Comparison of ENCODE assay signal across 17 mouse cellular contexts in the genomic region with DNA sequence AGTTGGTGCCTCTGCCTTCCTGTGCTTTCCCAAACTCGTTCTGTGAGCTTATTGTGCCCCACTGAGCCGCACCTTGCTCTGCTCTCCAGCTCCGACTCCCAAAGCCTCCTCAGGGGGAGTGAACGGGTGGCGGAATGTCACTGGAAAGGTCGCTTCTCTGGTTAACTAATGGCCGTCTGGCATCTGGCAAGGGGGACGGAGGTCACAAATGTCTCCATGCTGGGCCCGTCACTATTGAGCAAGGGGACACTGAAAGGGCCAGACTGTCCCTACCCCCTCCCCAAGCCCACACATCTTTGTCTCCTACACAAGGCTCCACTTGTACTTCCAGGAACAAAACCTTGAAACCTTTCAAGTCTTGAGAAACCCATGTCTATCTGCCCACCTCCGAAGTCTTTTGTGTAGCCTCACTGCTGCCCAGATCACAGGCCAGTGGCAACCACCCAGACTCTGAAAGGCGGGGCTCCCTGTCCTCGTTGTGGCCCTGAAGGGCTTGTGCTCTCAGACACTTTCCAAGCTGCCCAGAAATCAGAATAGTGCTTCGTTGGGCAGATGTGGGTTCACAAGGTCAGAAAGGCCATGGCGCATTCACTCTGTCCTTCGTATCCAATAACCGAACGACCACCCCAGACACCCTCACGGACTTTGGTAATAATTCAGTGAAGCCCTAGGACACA.
A peak's percentile ranks its signal among the peaks of the same experiment; 100 is the strongest.
DNase-seq lines count a peak whose midpoint lies in the region; ATAC-seq lines count a peak whose summit lies in the region.
"Had no signal": no experiment of that assay in that cellular context is flagged by ENCODE, and none has a peak within 500 bp of the region (broad histone marks: within the 10 kb centered on the region; RNA-seq: fewer than 3 reads in every experiment).

No protein-coding gene starts in this region.

- intact Hi-C loops in left cerebral cortex, postnatal 36 days (cut with DNase I): no loop called here

- H3K36me3 ChIP-seq in forebrain, embryonic 10.5 days (replicated peaks): no peaks in the 10 kb centered on the region
- H3K36me3 ChIP-seq in forebrain, embryonic 13.5 days (ENCODE audit: poor library complexity, severe bottlenecking): no peaks in the 10 kb centered on the region
- no peaks in the 10 kb centered on the region for H3K36me3 ChIP-seq in midbrain, embryonic 11.5 days (ENCODE audit: control insufficient read depth, insufficient read depth, low read length)
- no peaks in the 10 kb centered on the region for H3K36me3 ChIP-seq in midbrain, embryonic 15.5 days (replicated peaks)
- no peaks in the 10 kb centered on the region for H3K36me3 ChIP-seq in hindbrain, embryonic 12.5 days
- H3K36me3 ChIP-seq in neural tube, embryonic 15.5 days: no peaks in the 10 kb centered on the region
- H3K36me3 ChIP-seq: limb, embryonic 13.5 days had no signal

- WGBS in forebrain, embryonic 10.5 days: 20% methylated on average over 18 of the region's 18 CpGs
- 30% methylated on average over 18 of the region's 18 CpGs for WGBS in forebrain, embryonic 13.5 days
- WGBS in midbrain, embryonic 11.5 days: 24% methylated on average over 18 of the region's 18 CpGs
- WGBS in midbrain, embryonic 15.5 days: 29% methylated on average over 18 of the region's 18 CpGs
- 10% methylated on average over 18 of the region's 18 CpGs for WGBS in hindbrain, embryonic 12.5 days
- WGBS in neural tube, embryonic 15.5 days: 9% methylated on average over 18 of the region's 18 CpGs

- peaks cover 4% of the 10 kb centered on the region; the same call in 1 of the 2 replicates for H3K27me3 ChIP-seq in forebrain, embryonic 10.5 days (ENCODE audit: poor library complexity, severe bottlenecking)
- H3K27me3 ChIP-seq in forebrain, embryonic 13.5 days: 0 out of 2 replicates have a peak, but pooled peaks cover 5% of the 10 kb centered on the region
- H3K27me3 ChIP-seq in midbrain, embryonic 11.5 days (ENCODE audit: control insufficient read depth, insufficient read depth, low read length): no peaks in the 10 kb centered on the region
- no peaks in the 10 kb centered on the region for H3K27me3 ChIP-seq in midbrain, embryonic 15.5 days (replicated peaks)
- no peaks in the 10 kb centered on the region for H3K27me3 ChIP-seq in hindbrain, embryonic 12.5 days
- no peaks in the 10 kb centered on the region for H3K27me3 ChIP-seq in neural tube, embryonic 15.5 days (replicated peaks)
- H3K27me3 ChIP-seq: megakaryocyte, embryonic 14.5 days had no signal

- peak overlapping the region; percentile 25 for H3K4me3 ChIP-seq in forebrain, embryonic 10.5 days
- H3K4me3 ChIP-seq in forebrain, embryonic 13.5 days: no peak overlapping the region
- H3K4me3 ChIP-seq in midbrain, embryonic 11.5 days (ENCODE audit: low read depth, low read length): no peak overlapping the region
- H3K4me3 ChIP-seq in midbrain, embryonic 15.5 days: no peak overlapping the region
- H3K4me3 ChIP-seq in hindbrain, embryonic 12.5 days: no peak overlapping the region
- H3K4me3 ChIP-seq in neural tube, embryonic 15.5 days (replicated peaks): no peak overlapping the region
- H3K4me3 ChIP-seq: limb, embryonic 13.5 days; megakaryocyte, embryonic 14.5 days had no signal

- H3K9me3 ChIP-seq in forebrain, embryonic 10.5 days: no peaks in the 10 kb centered on the region
- H3K9me3 ChIP-seq in forebrain, embryonic 13.5 days (replicated peaks): no peaks in the 10 kb centered on the region
- H3K9me3 ChIP-seq in midbrain, embryonic 11.5 days (ENCODE audit: control insufficient read depth, low read length): no peaks in the 10 kb centered on the region
- H3K9me3 ChIP-seq in midbrain, embryonic 15.5 days: no peaks in the 10 kb centered on the region
- H3K9me3 ChIP-seq in hindbrain, embryonic 12.5 days (replicated peaks): no peaks in the 10 kb centered on the region
- H3K9me3 ChIP-seq in neural tube, embryonic 15.5 days (replicated peaks): no peaks in the 10 kb centered on the region
- H3K9me3 ChIP-seq: limb, embryonic 13.5 days; megakaryocyte, embryonic 14.5 days had no signal

- H3K27ac ChIP-seq in forebrain, embryonic 10.5 days: peak overlapping the region; percentile 75
- H3K27ac ChIP-seq in forebrain, embryonic 13.5 days: no peak overlapping the region
- no peak overlapping the region for H3K27ac ChIP-seq in midbrain, embryonic 11.5 days (ENCODE audit: low read depth, low read length)
- no peak overlapping the region for H3K27ac ChIP-seq in midbrain, embryonic 15.5 days
- no peak overlapping the region for H3K27ac ChIP-seq in hindbrain, embryonic 12.5 days
- H3K27ac ChIP-seq in neural tube, embryonic 15.5 days (replicated peaks): no peak overlapping the region
- H3K27ac ChIP-seq: limb, embryonic 13.5 days had no signal

- peak; percentile 47 for DNase-seq in forebrain, embryonic 10.5 days (ENCODE audit: extremely low spot score, low spot score)
- DNase-seq in midbrain, embryonic 11.5 days (ENCODE audit: low spot score, missing footprints): peak; percentile 90
- no peak for DNase-seq in left cerebral cortex, postnatal 36 days (ENCODE audit: low spot score in 2 of 2)
- DNase-seq: cerebellum, adult 11 months; heart, adult 18-20 months; heart, postnatal 14 days; kidney, adult 11 months; lung, adult 18-20 months; right cerebral cortex, postnatal 25 days; thymus, postnatal 25 days had no signal

- ATAC-seq in forebrain, embryonic 13.5 days: no peak
- peak; percentile 76 for ATAC-seq in midbrain, embryonic 11.5 days (ENCODE audit: low FRiP score)
- no peak for ATAC-seq in midbrain, embryonic 15.5 days (replicated peaks)
- ATAC-seq in hindbrain, embryonic 12.5 days (ENCODE audit: low FRiP score): no peak
- ATAC-seq in neural tube, embryonic 15.5 days (ENCODE audit: low FRiP score): no peak
- no peak for ATAC-seq in erythroid progenitor cell, adult 5-6 weeks (replicated peaks; ENCODE audit: low FRiP score, poor library complexity, severe bottlenecking)

- H3K4me2 ChIP-seq in forebrain, embryonic 13.5 days: no peak overlapping the region
- H3K4me2 ChIP-seq in midbrain, embryonic 11.5 days: no peak overlapping the region
- no peak overlapping the region for H3K4me2 ChIP-seq in midbrain, embryonic 15.5 days
- peak overlapping the region; percentile 21; the same call in 1 of the 2 replicates for H3K4me2 ChIP-seq in hindbrain, embryonic 12.5 days (replicated peaks)
- 0 out of 2 replicates have a peak overlapping the region, but pooled peaks have one; percentile 6 for H3K4me2 ChIP-seq in neural tube, embryonic 15.5 days

- peaks cover 41% of the 10 kb centered on the region for H3K4me1 ChIP-seq in forebrain, embryonic 10.5 days
- H3K4me1 ChIP-seq in forebrain, embryonic 13.5 days: peaks cover 24% of the 10 kb centered on the region
- H3K4me1 ChIP-seq in midbrain, embryonic 11.5 days (ENCODE audit: control insufficient read depth, insufficient read depth, low read length): peaks cover 16% of the 10 kb centered on the region
- peaks cover 16% of the 10 kb centered on the region for H3K4me1 ChIP-seq in midbrain, embryonic 15.5 days
- H3K4me1 ChIP-seq in hindbrain, embryonic 12.5 days: peaks cover 16% of the 10 kb centered on the region
- H3K4me1 ChIP-seq in neural tube, embryonic 15.5 days: peaks cover 20% of the 10 kb centered on the region
- H3K4me1 ChIP-seq: megakaryocyte, embryonic 14.5 days had no signal

- no peak overlapping the region for H3K9ac ChIP-seq in forebrain, embryonic 13.5 days
- no peak overlapping the region for H3K9ac ChIP-seq in midbrain, embryonic 11.5 days (ENCODE audit: low read length)
- H3K9ac ChIP-seq in midbrain, embryonic 15.5 days: no peak overlapping the region
- H3K9ac ChIP-seq in hindbrain, embryonic 12.5 days: no peak overlapping the region
- H3K9ac ChIP-seq in neural tube, embryonic 15.5 days (replicated peaks): no peak overlapping the region
- H3K9ac ChIP-seq: limb, embryonic 13.5 days had no signal

Comparison
In these comparisons a context has a peak if more than half of its experiments do, and no peak if none do; other contexts are left out.
1. DNase-seq: peak in forebrain, embryonic 10.5 days (single experiment) and midbrain, embryonic 11.5 days (single experiment); none in left cerebral cortex, postnatal 36 days (0 of 2).
2. H3K4me2 ChIP-seq: peak in hindbrain, embryonic 12.5 days (single experiment) and neural tube, embryonic 15.5 days (single experiment); none in forebrain, embryonic 13.5 days (single experiment), midbrain, embryonic 11.5 days (single experiment) and midbrain, embryonic 15.5 days (single experiment).